Mouse (Mus musculus) liver (tissue): ENCODE measurements at regions not wholly inside any gene's neighbourhood (a gene's known extent, or its start where the extent isn't known, plus 50 kb on each side); places are given as distances from the start of the nearest gene placed in this dataset.

Source experiments
- DNase-seq: peaks from one replicate; pipeline ENCODE4 v3.0.0-alpha.2; 2020; ENCODE audit warnings: mixed read lengths

DNA sequence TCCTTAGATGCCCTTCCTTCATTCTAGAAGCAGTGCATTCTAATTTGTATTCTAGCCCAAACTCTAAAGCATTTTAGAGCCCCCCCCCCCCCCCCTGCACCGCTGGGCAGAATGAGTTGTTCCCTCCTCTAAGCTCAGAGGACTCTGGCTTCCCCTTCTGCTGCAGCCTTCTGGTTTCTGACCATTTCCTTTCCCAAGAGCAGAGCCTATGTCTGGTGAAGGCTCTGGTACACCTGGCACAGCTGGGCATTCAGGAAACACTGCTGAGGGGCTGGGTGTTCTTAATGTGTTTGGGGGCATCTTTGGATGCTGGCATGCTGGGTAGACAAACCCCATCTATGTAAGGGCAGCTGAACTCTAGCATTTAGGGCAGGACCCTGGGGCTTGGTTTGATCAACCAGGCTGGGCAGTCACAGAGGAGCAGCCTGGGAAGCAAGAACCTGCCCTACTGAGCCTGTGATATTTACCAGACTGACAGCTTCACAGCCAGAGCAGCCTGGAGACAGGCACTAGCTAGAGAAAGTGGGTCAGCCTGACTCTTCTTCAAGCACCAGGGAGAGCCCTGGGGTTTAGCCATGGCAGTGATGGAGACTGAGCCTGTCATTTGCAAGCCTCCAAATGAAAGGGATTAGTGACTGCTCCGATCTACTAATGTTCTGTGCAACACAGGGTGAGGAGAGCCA is 469.7 kb downstream of the Rps24 start:
- no peak for DNase-seq

DNA sequence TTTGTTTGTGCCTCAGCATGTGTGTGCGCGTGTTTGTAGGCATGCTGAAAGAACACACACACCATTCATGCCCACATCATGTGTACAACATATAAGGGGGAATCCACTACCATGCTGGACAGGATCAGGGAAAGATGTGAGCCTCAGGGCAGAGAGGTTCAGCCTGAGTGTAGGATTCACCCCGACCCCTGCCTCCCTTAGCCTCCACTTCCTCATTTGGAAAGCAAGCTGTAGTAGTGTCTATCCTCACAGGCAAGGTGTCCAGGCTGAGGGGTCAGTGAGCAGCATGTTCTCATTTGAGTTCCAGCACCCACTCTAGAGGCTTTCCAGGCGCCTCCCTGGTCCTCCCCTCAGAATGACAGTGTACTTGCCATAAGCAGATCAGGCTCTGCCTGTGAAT is 470.5 kb downstream of the Rps24 start:
- DNase-seq, result no peak

DNA sequence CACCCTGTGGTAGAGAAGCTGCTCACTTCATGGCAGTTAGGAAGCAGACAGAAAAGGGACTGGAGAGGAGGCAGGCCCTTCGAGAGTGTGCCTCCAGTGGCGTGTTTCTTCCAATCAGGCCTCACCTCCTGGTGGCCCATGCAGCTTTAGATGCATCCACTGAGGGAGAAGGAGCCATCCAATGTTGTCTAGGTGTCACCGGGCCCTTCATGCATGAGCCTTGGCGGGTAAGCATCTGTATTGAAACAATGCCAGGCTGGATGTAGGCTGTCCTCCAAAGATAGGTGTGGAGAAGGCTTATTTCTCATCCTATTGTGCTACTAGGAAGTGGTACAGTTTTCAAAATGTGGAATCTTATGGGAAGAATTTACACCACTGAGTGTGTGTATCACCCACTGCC is 471.9 kb downstream of the Rps24 start:
- no peak for DNase-seq

DNA sequence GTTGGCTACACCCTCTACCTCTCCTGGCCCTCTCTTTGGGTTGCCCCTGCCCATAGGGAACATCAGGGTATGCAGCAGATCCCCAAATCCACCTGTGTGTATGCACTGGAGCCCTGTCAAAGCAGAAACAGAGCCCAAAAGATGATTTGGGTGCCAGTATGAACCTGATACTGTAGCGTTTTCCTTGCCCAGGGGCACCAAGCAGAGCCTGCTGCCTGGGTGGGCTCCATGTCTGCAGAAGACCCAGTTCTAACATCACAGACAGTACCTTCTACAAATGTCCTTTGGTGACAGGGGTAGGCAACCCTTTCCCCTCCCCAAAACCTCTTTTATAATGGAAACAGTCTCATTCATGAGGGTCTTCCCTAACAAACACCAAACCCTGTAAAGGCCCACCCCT is 472.5 kb downstream of the Rps24 start:
- DNase-seq, result no peak

DNA sequence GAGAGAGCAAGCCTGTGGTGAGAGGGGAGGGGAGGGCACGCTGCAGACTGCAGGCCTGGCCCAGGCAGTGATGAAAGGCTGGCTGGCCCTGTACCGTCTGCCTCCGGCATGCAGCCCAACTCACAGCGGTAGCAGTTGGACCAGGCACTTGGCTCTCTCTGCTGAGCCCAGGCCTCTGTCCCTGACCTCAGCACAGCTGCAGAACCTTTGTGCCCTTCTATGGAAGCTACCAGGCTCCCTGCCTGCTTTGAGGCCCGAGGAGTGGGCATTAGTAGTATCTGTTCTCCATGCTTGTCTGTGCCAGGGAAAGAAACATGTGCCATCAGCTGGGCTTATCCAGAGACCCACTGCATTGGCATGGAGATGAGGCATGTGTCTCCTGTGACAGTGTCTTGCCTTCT is 473.2 kb downstream of the Rps24 start:
- DNase-seq, result no peak

DNA sequence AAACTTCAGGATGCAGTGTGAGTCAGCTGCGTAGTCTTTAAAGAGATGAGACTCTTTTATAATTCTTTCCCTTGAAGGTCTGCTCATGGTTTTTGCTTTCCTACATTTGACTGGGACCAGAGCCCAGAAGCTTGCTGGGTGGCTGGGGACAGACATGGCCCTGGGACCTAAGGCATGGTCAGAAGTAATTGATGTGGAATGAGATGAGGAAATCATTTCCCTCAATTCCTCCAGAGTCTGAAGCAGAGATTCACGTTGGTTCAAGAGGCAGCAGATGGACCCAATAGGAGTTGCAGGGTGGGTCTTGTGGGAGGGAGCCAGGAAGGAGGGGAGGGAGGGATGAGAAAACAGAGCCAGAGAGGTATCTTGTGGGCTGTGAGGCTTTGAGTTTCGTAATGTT is 473.9 kb downstream of the Rps24 start:
- no peak for DNase-seq

DNA sequence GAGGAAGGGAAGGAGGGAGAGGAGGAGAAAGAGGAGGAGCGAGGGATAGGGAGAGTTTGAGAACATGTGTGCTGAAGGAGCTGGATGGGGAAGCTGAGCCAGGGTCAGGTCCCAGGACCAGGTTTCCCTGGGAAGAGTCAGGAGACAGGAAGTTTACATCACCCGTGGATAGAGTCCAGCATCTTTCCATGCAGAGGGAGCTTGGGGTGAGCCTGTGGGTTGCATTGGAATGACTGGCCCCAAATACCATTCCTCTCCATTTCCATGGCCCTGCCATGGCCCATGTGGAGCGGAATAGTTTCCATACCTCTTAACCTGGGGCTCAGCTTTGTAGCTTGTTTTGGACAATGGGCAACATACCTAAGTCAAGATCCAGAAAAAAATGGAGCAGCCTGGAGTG is 474.8 kb downstream of the Rps24 start:
- DNase-seq, result no peak

DNA sequence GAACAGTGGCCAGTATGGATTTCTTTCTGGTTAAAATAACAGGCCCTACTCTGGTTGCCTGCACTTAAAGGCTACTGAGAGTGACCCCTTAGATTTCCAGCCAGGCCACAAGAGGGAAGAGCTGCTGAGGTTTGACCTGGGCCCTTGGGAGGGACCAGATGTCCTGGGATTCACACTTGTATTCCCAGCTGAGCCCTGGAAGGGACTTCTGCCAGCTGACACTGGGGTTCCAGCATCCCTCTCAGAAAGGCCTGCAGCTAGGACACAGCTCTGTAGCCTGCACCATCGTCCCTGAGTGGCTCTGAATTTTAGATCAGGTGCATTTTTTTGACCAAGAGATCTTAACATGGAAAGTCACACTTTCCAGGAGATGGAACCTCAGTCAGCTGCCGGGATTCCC is 482.7 kb downstream of the Rps24 start:
- no peak for DNase-seq

DNA sequence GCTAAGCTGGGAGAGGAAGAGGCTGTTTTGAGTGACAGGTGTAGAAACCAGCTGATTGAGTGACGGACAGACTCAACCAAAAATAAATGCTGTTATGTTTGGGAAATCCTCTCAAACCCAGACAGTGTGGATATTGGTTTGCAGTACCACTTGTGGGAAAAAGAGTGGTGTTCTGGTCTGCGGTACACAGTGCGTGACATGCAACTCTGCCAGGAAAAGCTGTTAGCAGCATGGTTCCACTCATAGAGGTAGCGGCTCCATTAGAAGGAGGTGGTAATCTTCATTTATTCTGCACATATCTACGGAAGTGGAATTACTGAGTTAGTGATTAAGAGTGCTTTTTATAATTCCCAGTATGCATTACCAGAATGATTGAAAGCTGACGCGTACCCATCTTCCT is 485.4 kb downstream of the Rps24 start:
- DNase-seq, result no peak

DNA sequence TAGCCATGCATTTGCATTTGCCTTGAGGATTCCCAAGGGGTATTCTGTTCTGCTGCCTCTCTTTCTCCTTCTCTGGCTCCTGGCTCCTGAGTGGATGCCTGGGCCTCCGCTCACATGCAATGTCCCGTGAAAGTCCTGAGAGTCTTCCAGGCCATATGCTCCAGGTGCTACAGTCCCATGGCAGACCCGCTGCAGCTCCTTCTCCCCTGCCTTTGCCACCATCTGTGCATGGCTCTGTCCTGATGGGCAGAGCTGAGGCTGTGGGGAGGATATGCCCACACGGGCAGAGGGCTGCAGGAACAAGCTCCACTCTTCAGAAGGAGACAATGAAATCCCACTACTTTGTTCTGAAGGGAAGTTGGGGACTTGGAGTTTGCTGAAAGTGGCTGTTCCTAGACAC is 485.9 kb upstream of the Zmiz1 start:
- no peak for DNase-seq

DNA sequence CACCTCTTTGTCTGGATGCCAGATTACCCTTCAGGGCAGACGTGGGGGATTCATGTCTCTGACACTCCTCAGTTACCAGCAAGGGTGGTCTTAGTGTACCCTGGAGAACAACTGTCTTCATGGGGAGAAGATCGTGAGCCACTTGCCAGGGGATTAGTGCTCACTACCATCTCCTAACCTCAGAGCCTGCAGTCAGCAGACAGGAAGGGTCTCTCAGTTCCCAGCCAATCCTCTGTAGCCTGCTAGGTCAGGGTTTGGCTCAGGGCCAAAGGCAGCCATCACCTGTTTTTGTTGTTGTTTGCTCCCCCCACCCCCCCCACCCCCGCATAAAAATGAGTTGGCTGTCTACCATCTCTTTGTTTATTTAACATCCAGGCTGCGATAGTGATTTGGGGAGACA is 485.4 kb upstream of the Zmiz1 start:
- DNase-seq, result no peak

DNA sequence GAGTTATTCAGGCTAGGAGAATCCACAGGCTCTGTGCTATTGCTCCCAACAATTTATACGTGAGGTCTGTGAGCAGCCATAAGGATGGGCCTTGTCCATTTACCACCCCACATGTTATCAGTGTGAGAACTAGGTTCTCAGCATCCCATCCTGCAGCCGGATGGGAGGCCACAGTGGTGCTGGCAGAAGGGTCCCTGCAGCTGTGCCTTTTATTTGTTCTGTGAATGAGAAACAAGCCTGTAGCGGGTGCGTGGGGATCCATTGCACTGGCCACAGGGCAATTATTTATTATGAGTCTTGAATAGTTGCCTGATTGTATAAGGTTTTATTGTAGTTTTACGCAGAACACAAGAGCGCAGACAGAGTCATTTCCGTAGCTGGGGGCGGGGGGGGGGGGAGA is 476.5 kb upstream of the Zmiz1 start:
- no peak for DNase-seq

DNA sequence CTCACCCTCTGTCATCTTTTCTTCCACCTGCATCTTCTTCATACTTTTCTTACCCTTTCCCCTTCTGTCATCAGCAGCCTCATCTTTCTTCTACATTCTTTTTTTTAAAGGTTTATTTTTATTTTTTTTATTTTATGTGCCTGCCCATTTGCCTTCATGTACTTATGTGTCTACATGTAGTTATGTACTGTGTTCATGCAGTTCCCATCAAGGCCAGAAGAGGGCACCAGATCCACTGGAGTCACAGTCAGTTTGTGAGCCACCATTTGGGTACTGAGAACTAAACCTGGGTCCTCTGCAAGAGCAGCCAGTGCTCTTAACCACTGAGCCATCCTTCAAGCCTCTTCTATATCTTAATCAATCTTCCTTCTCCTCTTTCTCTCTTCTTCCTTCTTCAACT is 475.7 kb upstream of the Zmiz1 start:
- DNase-seq, result peak; percentile 33

DNA sequence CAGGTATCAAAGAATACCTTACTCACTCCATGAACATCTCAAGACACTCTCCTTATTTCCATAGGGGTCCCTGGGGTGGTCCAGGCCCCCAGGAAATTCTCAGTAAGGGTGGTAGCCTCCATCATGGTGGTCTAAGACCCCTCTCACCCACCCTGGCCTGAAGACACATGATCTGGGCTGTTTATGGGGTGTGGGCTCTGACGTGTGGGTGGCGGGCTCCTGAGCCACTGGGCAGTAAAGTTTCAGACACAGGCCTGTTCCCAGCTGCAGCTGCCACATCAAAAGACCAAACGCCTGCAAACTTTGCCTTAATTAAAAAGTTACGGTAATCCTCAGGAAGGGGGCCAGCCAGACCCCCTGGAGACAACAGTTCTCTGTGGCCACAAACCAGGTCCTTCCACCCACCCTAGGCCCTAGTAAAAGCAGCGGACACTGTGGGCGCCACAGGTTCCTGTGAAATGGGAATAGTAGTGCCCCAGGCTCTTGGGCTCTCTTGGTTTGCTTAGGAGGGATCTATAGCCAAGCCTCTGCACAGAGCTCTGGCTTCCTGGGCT is 473.1 kb upstream of the Zmiz1 start:
- DNase-seq, result no peak

DNA sequence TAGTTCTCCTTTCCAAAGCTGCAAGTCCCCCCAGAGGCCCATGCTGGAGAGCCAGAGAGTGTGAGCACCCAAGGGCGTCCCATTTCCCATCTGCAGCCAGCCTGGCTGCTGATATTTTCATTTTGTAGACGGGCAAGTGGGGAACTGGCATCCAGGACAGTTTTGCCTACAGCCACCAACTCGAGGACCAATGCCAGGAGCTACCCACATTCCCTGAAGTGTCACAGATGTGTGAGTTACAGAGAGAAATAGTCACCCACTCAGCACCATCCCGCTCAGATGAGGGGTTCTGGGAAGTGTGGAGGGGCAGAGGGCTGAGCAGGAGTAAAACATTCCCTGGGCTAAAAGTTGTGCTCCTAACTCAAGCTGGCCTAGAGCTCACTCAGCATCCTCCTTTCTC is 472.6 kb upstream of the Zmiz1 start:
- DNase-seq, result no peak

DNA sequence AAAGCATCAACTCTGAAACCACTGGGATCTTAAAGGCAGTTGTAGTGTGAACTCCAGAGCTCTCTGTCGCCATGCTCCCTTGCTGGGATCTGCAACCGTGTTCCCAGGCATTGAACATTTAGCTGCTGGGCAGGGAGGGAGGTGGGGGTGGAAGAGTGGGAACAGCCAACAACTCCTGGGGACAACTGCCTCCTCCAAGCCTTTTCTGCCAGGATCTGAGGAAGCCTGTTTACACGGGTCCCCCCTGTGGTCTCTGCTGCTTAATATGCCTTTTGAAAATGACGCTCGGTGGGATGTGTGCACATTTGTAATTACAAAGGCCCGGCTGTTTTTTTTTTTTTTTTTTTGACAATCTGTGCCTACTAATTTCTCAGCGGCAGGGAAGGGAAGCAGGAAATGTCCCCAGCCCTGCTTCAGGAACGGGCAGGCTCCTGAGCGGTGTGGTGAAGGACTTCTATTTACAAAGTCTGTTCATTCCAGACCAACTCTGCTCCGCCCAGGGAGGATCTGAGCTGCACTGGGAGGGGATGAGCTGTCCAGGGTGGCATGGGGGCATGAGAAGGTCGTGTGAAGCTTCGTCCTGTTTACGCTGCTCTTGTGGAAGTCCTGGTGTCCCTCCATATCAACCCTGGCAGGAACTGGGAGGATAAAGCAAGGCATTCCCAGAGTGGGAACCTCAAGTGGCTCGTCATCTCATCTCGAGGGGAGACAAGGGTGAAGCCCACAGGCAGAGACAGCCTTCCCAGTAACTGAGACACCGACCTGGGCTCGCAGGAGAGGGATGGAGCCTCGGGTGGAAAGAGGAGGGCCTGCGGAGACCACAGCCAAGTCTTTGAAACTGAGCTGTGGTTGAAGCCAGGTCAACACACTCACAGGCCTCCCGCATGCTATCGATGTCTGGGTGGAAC is 465.0 kb upstream of the Zmiz1 start:
- no peak for DNase-seq

DNA sequence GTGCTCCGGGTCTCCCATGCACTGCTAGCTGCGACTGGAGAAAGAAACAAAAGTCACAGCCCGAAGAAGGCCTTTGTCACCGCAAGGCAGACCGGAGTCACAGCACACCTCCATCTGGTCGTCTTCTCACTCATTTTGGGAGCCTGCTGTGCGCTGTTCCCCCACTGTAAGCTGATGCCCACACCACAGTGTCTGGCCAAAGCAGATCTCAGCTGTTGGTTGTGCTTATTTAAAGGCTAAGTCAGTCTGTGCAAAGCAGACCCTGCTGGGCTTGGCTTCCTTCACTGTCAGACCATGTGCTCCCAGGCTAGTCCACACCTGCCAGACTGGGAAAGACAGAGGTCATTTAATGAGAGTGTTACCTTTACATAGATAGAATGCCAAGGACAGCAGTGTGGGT is 463.8 kb upstream of the Zmiz1 start:
- no peak for DNase-seq

DNA sequence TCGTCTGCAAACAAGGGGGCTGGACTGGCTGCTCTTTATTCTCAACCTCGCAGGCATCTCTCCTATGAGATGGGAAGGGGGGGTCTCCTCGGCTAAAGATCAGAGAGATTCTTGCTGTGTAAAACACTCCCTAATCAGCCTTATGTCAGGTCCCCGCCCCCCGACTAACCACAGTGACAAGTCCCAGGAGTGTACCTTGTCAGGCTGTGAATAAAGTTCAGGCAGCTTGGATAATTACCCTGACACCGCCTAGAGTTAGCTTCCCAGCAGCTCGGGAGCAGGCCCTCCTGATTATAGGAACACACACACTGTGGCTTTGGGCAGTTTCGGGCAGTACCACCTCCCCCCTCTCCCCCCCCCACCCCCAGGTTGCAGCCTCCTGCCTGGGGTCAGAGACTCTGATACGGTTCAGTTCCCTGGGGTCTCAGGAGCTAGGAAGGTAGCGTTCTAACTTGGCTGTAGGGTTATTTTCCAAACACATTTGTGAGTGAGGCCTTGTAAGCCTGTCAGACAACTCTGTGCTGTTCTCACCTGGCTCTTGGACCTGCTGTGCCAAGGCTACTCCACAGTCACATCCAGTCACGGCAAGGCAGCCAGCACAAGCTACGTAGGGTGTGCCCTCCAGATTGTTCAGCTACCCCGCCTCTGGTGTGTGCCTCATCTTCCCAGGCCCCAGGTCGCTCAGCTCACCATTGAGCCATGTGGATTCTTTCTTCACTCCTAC is 461.0 kb upstream of the Zmiz1 start:
- no peak for DNase-seq

DNA sequence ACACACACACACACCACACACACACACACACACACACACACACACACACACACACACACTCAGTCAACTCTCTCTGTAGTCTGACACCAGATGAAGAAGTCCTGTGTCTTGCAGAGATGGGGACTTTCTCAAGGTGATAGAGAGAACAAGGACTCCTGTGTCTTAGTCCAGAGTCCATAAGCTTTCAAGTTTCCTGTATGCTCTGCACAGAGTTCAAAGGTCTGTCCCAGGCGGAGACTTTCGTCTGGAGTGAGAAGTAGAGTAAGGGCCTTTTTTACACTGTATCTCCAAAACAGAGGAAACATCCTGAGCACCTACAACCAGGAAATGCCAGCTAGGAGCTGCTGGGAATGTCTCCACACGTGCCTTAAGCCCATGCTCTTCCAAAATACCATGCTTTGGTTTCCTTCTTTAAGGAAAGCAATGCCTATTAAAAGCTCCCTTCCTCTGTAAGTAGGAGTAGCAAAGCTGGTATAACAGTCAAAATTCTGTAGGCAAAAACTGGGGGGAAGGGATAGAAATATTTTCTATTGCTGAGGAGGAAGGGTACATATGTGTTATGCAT is 459.9 kb upstream of the Zmiz1 start:
- no peak for DNase-seq

DNA sequence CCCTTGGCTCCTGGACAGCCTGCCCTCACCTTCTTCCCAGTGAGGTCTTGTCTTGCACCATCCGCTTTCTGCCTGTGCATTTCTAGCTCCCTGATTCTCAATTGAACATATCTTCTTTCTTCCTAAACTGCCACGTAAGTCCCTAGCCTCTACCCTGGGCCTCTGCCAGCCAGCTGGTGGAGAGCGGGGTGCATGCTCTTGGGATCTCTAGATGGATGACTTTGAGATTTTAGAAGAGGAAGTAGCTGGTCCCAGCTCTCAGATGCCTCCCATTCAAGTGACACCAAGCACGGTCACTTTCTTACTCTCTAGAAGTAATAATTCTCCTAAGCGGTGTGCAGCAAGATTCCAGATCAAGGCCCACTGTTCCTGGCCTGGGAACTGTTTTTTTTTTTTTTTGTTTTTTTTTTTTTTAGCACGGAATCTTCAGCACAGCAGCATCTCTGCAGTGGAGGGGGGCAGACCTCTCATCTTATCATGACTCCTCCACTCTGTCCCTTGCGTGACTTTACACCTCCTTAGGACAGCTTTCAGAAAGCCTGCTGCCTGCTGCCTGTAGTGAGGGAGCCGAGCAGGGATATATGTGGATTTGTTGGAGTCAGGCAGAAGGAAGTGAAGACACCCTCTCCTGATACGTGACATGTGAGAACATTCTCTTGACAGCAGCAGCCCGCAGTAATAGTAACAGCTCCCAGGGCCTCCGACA is 453.6 kb upstream of the Zmiz1 start:
- no peak for DNase-seq

DNA sequence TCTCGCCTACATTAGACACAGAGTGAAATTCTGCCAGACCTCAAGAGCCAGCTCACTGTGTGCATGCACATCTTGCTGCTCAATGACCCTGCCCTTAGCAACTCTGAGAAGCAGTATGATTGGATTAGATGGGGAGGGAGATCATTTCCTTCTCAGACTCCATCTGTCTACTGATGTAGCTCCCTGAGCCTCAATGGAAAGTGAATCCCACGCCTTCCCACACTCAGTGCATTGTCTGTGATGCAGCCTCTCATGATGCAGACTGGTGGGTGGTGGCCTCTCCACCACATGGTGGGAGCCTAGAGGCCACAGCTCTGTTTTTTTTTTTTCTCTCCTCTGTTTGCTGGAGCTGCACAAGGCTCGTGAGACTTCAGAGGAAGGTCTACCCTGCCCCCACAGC is 447.1 kb upstream of the Zmiz1 start:
- DNase-seq, result no peak
